Mouse (Mus musculus) liver, embryonic 14.5 days (tissue): ENCODE data around the gene Ccdc38. TPM values are rescaled to one million over a fixed set of nuclear protein-coding genes. Genes with fewer than 3 reads are reported as not detected.

ENCODE experiments used
- ATAC-seq: fragments of 200-750 bp; cut with Nextera tagmentation; 2 replicates; pipeline ENCODE4 v1.8.0; 2017; ENCODE audit warnings: moderate number of reproducible peaks, mild to moderate bottlenecking, moderate library complexity; ENCODE audit not compliant: insufficient read depth
- DNase-seq, 3 experiments: peaks; one replicate each; pipeline ENCODE4 v3.0.0-alpha.2; 2012 to 2013; ENCODE audit warnings: low read depth in 3 of 3, low spot score in 3 of 3
- H3K27ac ChIP-seq: fragments of 300-500 bp; sonication (generic); 2 replicates; pipeline ENCODE4 v1.5.1; 2014; ENCODE audit warnings: moderate library complexity, mild to moderate bottlenecking, control low read depth, inconsistent platforms
- H3K27me3 ChIP-seq: fragments of 300-500 bp; sonication (generic); 2 replicates; pipeline ENCODE4 v1.6.1; 2014; ENCODE audit warnings: mild to moderate bottlenecking, low read length, moderate library complexity; ENCODE audit not compliant: control insufficient read depth, insufficient read depth
- H3K36me3 ChIP-seq: fragments of 300-500 bp; sonication (generic); replicated peaks from 2 replicates; pipeline ENCODE4 v1.6.1; 2014; ENCODE audit warnings: low read depth; ENCODE audit not compliant: control insufficient read depth, insufficient read depth
- H3K4me1 ChIP-seq, 2 experiments: fragments of 200-500 bp in 1 of 2; fragments of 300-500 bp in 1 of 2; sonication (generic) in 1 of 2; replicated peaks; 2 replicates each; pipeline ENCODE4 v1.6.1; 2012 to 2014; ENCODE audit warnings: antibody characterized with exemption in 1 of 2, inconsistent platforms in 1 of 2, low read length in 1 of 2; ENCODE audit not compliant: control insufficient read depth in 2 of 2, insufficient read depth in 2 of 2
- H3K4me2 ChIP-seq: fragments of 300-500 bp; sonication (generic); 2 replicates; pipeline ENCODE4 v1.6.1; 2014; ENCODE audit warnings: low read depth, mild to moderate bottlenecking, control low read depth, moderate library complexity
- H3K4me3 ChIP-seq, 2 experiments: fragments of 200-500 bp in 1 of 2; fragments of 300-500 bp in 1 of 2; sonication (generic) in 1 of 2; 2 replicates each; pipeline ENCODE4 v1.5.1; 2012 to 2014; ENCODE audit warnings: low read depth in 2 of 2, low read length in 2 of 2, mild to moderate bottlenecking in 2 of 2, control low read depth in 1 of 2, inconsistent platforms in 1 of 2, moderate library complexity in 1 of 2; ENCODE audit not compliant: insufficient read depth in 1 of 2
- H3K9ac ChIP-seq: fragments of 300-500 bp; sonication (generic); replicated peaks from 2 replicates; pipeline ENCODE4 v1.6.1; 2014; ENCODE audit warnings: mild to moderate bottlenecking, control low read depth, moderate library complexity
- H3K9me3 ChIP-seq: fragments of 300-500 bp; sonication (generic); 2 replicates; pipeline ENCODE4 v1.6.1; 2016; ENCODE audit warnings: low read length, mixed read lengths; ENCODE audit not compliant: control insufficient read depth
- CTCF ChIP-seq: IDR thresholded peaks from 2 replicates; pipeline ENCODE4 v1.5.1; 2016; ENCODE audit warnings: antibody characterized with exemption, low read depth, control low read depth
- EP300 ChIP-seq: IDR thresholded peaks from 2 replicates; pipeline ENCODE4 v1.6.1; 2016; ENCODE audit warnings: antibody characterized with exemption, low read depth
- WGBS: fragments of 180-500 bp; shearing (Covaris S2); extraction: QIAGEN DNeasy Blood & Tissue Kit; methylation state at CpG from one replicate; pipeline ENCODE4 v1.1.7; 2014; ENCODE audit not compliant: insufficient replicate concordance; 5-methylcytosine and 5-hydroxymethylcytosine counted together
- polyA plus RNA-seq, 2 experiments: library from polyadenylated mRNA; depleted of rRNA in 1 of 2; stranded (reverse) in 1 of 2; unstranded in 1 of 2; fragments of >200 nt; fragmentation: Nextera tagmentation in 1 of 2; extraction: Ambion mirVana in 1 of 2; gene quantifications; 2 replicates each; pipeline versions ENCODE4 v1.2.1 to v1.2.3; 2012 to 2014

Gene Ccdc38
- polyA plus RNA-seq, 2 experiments: 0.02 to 0.15 TPM

GRCm38 (mm10) chr10:93610896-93611295, 70.5 kb downstream of the Ccdc38 start:
- Histone ChIP-seq H3K4me2 (no peak overlapping the region), H3K27ac (no peak overlapping the region), H3K9me3 (no peaks in the 10 kb centered on the region), H3K4me1 (no peaks in the 10 kb centered on the region), H3K4me3 (no peak overlapping the region), H3K36me3 (no peaks in the 10 kb centered on the region), H3K9ac (no peak overlapping the region), H3K27me3 (no peaks in the 10 kb centered on the region)
- WGBS: 92% methylated on average over 1 of the region's 1 CpGs
- ATAC-seq (no peak), DNase-seq (no peak)
- TF ChIP-seq CTCF (no peak), EP300 (no peak)

- no peaks in the 10 kb centered on the region for H3K4me1 ChIP-seq
- ATAC-seq (no peak), DNase-seq (peak in 1 of 3 experiments; percentile 58)
- H3K9ac ChIP-seq: no peak overlapping the region
- no peak overlapping the region for H3K4me3 ChIP-seq
- H3K4me2 ChIP-seq: no peak overlapping the region
- no peak overlapping the region for H3K27ac ChIP-seq
- no peaks in the 10 kb centered on the region for H3K9me3 ChIP-seq
- WGBS: 38% methylated on average over 18 of the region's 18 CpGs
- no peaks in the 10 kb centered on the region for H3K36me3 ChIP-seq
- no peaks in the 10 kb centered on the region for H3K27me3 ChIP-seq
- TF ChIP-seq EP300: no peak
- peak; percentile 88 for TF ChIP-seq CTCF
Measured at GRCm38 (mm10) chr10:93611419-93612007, 71.1 kb downstream of the Ccdc38 start.

DNA sequence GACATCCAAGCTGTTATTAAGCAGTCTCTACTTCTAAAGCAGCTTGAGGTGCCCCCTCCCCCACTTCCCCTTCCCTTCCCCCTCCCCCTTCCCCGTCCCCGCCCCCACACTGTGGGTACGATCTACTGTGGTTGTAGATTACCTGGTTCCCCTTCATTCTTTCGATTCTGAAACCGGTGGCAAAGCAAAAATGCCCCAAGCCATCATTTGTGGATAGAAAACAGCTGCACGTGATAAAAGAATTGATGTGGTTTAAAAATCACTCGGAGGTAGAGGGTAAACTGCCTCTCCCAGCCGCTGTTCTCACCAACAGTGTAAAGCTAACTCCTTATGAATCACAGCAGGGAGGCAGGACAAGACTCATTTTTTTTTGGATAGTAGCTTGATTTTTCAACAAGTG, 74.4 kb downstream of the Ccdc38 start:
- no peak overlapping the region for H3K9ac ChIP-seq
- no peaks in the 10 kb centered on the region for H3K27me3 ChIP-seq
- no peak for DNase-seq
- no peak for TF ChIP-seq CTCF
- no peak for TF ChIP-seq EP300
- no peaks in the 10 kb centered on the region for H3K36me3 ChIP-seq
- H3K27ac ChIP-seq: no peak overlapping the region
- no peaks in the 10 kb centered on the region for H3K9me3 ChIP-seq
- no peaks in the 10 kb centered on the region for H3K4me1 ChIP-seq
- no peak overlapping the region for H3K4me2 ChIP-seq
- H3K4me3 ChIP-seq: no peak overlapping the region
- 34% methylated on average over 8 of the region's 8 CpGs for WGBS
- ATAC-seq: no peak

DNA sequence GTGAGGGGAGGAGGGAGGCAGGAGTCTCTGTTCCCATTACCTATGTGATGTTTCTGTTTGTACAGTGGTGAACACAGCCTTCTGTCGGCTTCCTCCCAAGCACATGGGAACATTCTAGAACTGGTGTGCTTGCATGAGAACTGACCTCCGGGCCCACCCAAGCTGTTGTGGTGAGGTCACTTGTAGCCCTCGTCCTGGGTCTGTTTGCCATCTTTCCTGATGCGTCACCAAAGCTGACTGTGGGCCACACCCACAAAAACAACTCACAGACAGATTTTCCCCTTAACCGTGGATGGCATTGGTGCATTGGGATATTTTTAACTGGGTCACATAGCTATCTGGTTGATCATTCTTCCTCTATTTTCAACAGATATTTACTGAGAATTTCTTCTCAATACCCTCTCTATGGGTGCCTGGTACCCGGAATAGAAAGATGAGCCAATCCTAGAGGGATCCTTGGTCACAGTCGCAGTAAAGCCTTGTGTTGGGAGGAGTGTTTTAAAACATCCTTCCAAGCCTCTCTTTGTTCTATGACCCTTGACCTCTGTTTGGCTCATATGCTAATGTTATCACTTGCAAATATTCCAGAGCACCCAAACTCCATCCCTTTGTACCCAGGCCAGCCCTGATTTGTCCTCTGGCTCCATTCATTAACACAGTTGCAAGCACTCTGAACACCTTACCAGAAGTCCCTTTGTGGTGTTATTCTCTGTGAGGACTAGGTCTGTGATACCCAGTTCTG, 80.2 kb downstream of the Ccdc38 start:
- WGBS: 50% methylated on average over 7 of the region's 7 CpGs
- H3K9me3 ChIP-seq: no peaks in the 10 kb centered on the region
- H3K9ac ChIP-seq: no peak overlapping the region
- no peaks in the 10 kb centered on the region for H3K36me3 ChIP-seq
- no peaks in the 10 kb centered on the region; the same call in 1 of the 2 replicates for H3K27me3 ChIP-seq
- no peak for ATAC-seq
- TF ChIP-seq EP300 (no peak), CTCF (no peak)
- H3K27ac ChIP-seq: no peak overlapping the region
- H3K4me2 ChIP-seq: no peak overlapping the region
- H3K4me1 ChIP-seq: no peaks in the 10 kb centered on the region
- no peak overlapping the region for H3K4me3 ChIP-seq
- no peak for DNase-seq

GRCm38 (mm10) chr10:93623725-93624124, 83.3 kb downstream of the Ccdc38 start:
- no peak overlapping the region for H3K4me3 ChIP-seq
- DNase-seq (peak in 2 of 3 experiments; percentile 10 to 17), ATAC-seq (peak; percentile 55)
- peak overlapping the region; percentile 25; the same call in 1 of the 2 replicates for H3K4me2 ChIP-seq
- H3K4me1 ChIP-seq: no peaks in the 10 kb centered on the region
- no peak for TF ChIP-seq EP300
- no peak for TF ChIP-seq CTCF
- no peak overlapping the region for H3K9ac ChIP-seq
- H3K36me3 ChIP-seq: no peaks in the 10 kb centered on the region
- no peak overlapping the region for H3K27ac ChIP-seq
- H3K27me3 ChIP-seq: no peaks in the 10 kb centered on the region; the same call in 1 of the 2 replicates
- WGBS: 54% methylated on average over 9 of the region's 9 CpGs
- no peaks in the 10 kb centered on the region for H3K9me3 ChIP-seq
